Mouse (Mus musculus) embryo, embryonic 9.5 days (tissue): ENCODE measurements around the gene Abhd15.
A peak's percentile ranks its signal among the peaks of the same experiment; 100 is the strongest.
"Not testable (repeated sequence)": the region's sequence is repeated elsewhere in the genome, so short reads cannot be mapped to it uniquely, and the experiment has no call there.

ENCODE experiments used
- DNase-seq: peaks from one replicate; pipeline ENCODE4 v3.0.0-alpha.2; 2017; ENCODE audit errors: extremely low spot score

Abhd15 gene

GRCm38 (mm10) chr11:77512891-77513810, 1.8 kb upstream of the Abhd15 start:
- peak; percentile 97 for DNase-seq

DNA sequence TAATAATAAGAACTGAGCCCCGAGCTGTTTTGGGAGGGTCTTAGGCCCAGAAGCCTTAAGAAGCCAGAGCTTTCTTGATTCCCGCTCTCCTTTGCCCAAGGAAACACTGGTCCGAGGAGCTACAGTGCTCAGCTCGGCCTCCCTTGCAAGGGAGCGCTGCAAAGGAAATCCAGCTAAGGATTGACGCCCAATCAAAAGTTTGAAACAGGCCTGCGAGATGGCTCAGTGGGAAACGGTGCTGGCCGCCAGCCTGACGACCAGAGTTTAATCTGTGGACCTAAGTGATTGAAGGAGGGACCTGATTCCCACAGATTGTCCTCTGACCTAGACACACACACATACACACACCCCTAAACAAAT, 1.1 kb upstream of the Abhd15 start:
- DNase-seq = no peak

GRCm38 (mm10) chr11:77514281-77514831, 565 bp upstream of the Abhd15 start:
- peak; percentile 34 for DNase-seq

DNA sequence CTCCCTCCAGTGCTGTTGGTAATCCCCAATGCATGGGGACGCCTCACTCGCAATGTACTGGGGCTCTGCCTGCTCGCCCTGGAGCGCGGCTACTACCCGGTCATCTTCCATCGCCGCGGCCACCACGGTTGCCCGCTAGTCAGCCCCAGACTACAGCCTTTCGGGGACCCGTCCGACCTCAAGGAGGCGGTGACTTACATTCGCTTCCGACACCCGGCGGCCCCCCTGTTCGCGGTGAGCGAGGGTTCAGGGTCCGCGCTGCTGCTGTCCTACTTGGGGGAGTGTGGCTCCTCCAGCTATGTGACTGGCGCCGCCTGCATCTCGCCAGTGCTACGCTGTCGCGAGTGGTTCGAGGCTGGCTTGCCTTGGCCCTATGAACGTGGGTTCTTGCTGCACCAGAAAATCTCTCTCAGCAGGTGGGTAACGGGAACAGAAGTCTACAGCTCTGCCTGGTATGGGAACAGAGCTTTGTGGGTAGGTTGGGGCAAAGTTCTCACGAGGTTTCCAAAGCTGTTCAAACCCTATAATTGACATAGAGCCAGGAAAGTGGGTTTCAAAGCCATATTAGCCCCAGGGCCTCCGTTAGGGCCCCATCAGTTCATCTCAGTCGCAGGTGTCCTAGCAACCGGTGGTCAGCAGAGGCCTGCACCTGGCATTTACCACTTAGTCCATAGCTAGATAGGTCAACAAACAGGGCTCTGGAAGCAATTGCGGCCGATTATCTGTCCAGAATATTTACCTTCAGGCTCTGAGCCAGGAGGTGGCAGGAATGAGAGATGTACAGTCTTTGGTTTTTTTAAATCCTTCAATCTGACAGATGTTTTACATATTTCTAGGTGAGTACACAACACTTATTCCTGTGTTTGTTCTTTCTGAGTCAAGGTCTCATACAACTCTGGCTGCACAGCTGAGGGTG, 974 bp downstream of the Abhd15 start, which contains the start of gene Trp53i13:
Gene Trp53i13, minus strand, starts transcription at position 344 of the 916 bp plus-strand sequence.
- no peak for DNase-seq

DNA sequence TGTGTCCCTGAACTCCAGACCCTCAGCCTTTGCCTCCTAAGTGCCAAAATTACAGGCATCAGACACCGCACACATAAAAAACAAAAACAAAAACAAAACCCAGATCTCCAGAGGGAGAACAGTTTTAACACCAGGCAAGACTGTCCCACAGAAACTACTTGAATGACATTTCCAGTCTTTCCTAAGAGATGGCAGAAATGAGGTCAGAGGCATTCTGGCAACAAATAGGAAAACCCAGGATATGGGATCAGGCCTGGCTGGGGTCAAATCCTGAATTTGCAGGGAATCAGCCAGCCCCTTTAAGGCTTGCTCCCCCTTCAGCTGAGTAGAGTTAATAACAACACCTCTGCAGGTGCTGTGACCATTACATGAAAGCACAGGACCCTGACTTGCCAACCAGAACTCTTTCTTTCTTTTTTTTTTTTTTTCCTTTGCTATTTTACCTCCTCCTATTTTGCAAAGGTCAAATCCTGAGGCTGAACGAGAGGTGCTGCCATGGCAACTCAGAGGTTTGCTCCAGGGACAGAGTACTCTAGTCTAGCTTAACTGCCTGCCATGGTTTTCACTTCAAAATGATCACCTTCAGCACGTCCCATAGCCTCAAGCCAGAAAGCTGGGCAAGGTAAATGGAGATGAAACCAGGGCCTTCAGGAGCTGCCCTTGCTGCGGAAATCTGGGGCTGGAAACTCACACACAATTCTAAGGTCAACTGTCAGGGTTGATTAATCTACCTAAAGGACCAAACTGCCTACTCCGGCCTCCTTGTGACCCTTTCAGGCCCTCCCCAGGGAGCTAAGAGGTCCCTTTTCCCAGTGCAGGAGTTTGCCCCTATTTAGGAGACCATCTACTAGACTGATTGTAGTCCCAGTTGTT, 1.9 kb downstream of the Abhd15 start:
- DNase-seq = no peak

- no peak for DNase-seq
These were observed 3.3 kb downstream of the Abhd15 start for GRCm38 (mm10) chr11:77518051-77518798.

- no peak for DNase-seq
These were observed 4.1 kb downstream of the Abhd15 start, which contains the start of gene Gm10392 for GRCm38 (mm10) chr11:77519043-77519442. Gm10392 (minus strand) TSS chr11:77519198.

DNA sequence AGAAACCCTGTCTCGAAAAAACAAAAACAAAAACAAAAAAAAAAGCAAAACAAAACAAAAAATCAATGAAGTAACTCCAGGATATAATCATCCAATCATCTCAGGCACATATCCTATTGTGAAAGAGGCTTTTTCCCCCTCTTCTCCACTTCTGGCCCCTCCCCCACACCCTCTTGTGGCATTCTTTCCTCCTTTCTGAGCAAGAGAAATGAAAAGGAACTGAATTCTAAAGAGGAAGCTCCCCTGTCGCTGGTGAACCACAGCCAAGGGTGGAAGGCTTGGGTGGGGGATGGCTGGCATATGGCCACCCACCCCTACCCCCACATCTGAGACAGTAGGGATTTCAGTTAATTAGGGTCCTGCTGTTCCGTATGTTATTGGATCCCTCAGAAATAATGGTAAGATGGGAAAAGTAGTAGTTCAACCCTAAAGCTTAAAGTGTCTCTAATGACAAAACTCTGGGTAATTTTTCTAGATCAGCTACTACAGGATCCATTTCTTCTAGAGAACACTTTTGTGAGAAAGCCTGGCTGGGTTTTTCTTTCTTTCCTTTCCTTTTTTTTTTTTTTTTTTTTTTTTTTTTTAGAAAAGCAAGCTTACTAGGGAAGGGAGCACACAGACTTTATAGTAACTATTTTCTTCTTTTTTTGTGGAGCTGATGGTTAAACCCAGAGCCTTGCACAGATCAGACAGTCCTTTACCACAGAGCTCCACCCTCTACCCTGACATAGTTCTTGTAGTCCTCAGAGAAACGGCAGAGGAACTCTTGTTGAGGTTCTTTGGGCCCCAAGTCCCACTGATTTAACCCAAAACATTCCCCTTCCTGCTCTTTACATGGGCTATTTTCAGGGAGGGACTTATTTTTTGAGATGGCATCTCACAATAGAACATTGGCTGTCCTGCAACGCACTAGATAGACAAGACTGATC, 5.9 kb downstream of the Abhd15 start:
- no peak for DNase-seq

DNA sequence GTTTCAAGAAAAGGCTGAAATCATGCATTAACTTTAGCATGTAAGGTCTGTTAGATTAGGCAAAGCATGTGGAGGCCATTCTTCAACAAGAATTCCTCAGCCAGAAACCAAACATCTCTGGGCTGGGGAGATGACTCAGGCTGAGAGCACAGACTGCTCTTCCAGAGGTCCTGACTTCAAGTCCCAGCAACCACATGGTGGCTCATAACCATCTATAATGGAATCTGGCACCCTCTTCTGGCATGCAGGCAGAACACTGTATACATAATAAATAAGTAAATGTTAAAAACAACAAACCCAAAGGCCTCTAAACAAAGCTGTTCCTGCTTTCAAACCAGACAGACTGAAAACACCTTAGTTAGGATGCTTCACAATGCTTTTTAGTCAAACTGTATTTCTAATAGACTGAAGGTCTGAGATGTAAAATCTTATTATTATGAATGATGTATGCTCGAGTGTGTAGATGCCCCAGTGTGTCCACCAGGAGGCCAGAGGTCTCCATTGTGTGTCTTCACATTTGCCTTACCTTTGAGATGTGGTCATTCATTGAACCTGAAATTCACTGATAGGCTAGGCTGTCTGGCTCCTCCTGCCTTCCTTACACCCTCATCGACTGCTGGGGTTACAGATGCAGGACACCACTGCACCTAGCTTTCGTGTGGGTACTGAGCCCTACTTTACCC, 11.0 kb downstream of the Abhd15 start:
- no peak for DNase-seq

GRCm38 (mm10) chr11:77528420-77528819, 13.5 kb downstream of the Abhd15 start:
- not testable (repeated sequence) for DNase-seq

DNA sequence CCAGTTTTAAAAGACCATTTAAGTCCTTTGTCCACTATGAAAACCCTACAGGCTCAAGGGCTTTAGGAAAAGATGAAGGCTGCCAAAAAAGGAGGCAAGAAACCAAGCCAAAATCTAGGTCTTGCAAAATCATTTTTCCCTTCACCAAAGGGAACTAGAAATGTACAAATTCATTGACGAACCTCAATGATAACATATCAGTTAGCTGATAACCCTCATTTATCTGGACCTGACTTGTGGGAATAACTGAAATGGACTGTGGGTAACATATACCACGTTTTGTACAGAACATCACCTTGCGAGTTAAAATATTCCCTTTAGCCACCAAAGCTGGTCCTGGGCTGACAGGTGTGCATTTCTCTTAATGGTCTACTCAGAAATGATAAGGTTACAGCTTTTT, 14.7 kb downstream of the Abhd15 start:
- no peak for DNase-seq

GRCm38 (mm10) chr11:77530862-77531261, 15.9 kb downstream of the Abhd15 start:
- no peak for DNase-seq

- no peak for DNase-seq
These were observed 17.4 kb downstream of the Abhd15 start for GRCm38 (mm10) chr11:77532202-77532846.

DNA sequence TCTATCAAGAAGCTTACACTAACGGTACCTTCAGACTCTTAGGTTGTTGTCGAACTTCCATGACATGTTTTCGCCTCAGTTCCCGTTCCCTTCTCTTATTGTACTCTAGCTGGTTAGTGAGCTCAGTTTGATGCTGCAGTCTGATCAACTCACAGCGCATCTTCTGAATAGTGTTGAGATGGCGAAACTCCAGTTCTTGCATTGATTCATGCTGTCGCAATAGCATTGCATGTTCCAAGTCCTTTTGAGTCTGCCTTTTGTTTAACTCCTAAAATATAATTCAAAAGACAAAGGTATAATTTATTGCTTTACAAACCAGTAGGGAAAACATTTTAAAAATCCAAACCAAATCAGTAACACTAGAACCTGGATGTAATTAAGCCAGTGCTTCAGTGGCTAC, 30.3 kb downstream of the Abhd15 start:
- DNase-seq = no peak

- no peak for DNase-seq
These were observed 70.3 kb downstream of the Abhd15 start for GRCm38 (mm10) chr11:77585201-77585600.
